ENCODE assay signal across 7 mouse cellular contexts in genomic region chr16:94743853-94744501, GRCm38 (mm10).
A peak's percentile ranks its signal among the peaks of the same experiment; 100 is the strongest.
DNase-seq lines count a peak whose midpoint lies in the region; ATAC-seq lines count a peak whose summit lies in the region.

No protein-coding gene starts in this region.

- peak; percentile 89 for DNase-seq in ES-CJ7 (ENCODE audit: low read depth, low spot score)
- DNase-seq in adipocyte (ENCODE audit: low spot score), result peak; percentile 72
- DNase-seq in embryonic facial prominence, embryonic 11.5 days (ENCODE audit: low spot score), result peak; percentile 68
- DNase-seq in layer of hippocampus, postnatal 10 days (ENCODE audit: low spot score in 2 of 2), result peak; percentile 44 to 49
- peak; percentile 14 for DNase-seq in lung, postnatal 25 days (ENCODE audit: low spot score)
- peak; percentile 15 for DNase-seq in splenic B cell, adult 2 months (ENCODE audit: low read depth, low spot score)

- no peak; the same call in 1 of the 2 replicates for ATAC-seq in embryonic facial prominence, embryonic 11.5 days (replicated peaks; ENCODE audit: insufficient number of reproducible peaks, low FRiP score, low TSS enrichment, low read depth)
- peak; percentile 87 to 95 for ATAC-seq in hematopoietic stem cell, adult 5-6 weeks (replicated peaks in 1 of 2; ENCODE audit: insufficient read depth in 1 of 2, low FRiP score in 2 of 2, low TSS enrichment in 1 of 2, low read depth in 1 of 2, poor library complexity in 2 of 2, severe bottlenecking in 2 of 2)

- H3K36me3 ChIP-seq in embryonic facial prominence, embryonic 11.5 days (replicated peaks; ENCODE audit: control insufficient read depth, insufficient read depth, low read depth, low read length), result no peaks in the 10 kb centered on the region
- no peaks in the 10 kb centered on the region for H3K36me3 ChIP-seq in splenic B cell, adult 2 months (ENCODE audit: control insufficient read depth, insufficient read depth, low read length, poor library complexity, severe bottlenecking)

- no peaks in the 10 kb centered on the region for H3K4me1 ChIP-seq in embryonic facial prominence, embryonic 11.5 days (ENCODE audit: control insufficient read depth, insufficient read depth, low read length)

- H3K9ac ChIP-seq in embryonic facial prominence, embryonic 11.5 days (replicated peaks; ENCODE audit: low read length), result peak overlapping the region; percentile 30

- H3K4me2 ChIP-seq in embryonic facial prominence, embryonic 11.5 days (ENCODE audit: low read depth, low read length), result peak overlapping the region; percentile 10; the same call in 1 of the 2 replicates

- WGBS in embryonic facial prominence, embryonic 11.5 days, result 2% methylated on average over 10 of the region's 11 CpGs

- H3K27me3 ChIP-seq in embryonic facial prominence, embryonic 11.5 days (ENCODE audit: control insufficient read depth, insufficient read depth, low read length), result no peaks in the 10 kb centered on the region
- no peaks in the 10 kb centered on the region for H3K27me3 ChIP-seq in splenic B cell, adult 2 months (ENCODE audit: control insufficient read depth, insufficient read depth, low read length, poor library complexity, severe bottlenecking)

- no peak overlapping the region for H3K27ac ChIP-seq in embryonic facial prominence, embryonic 11.5 days (replicated peaks; ENCODE audit: low read depth, low read length)

- H3K4me3 ChIP-seq in embryonic facial prominence, embryonic 11.5 days (ENCODE audit: low read depth, low read length), result no peak overlapping the region

- no peaks in the 10 kb centered on the region for H3K9me3 ChIP-seq in embryonic facial prominence, embryonic 11.5 days (replicated peaks; ENCODE audit: control insufficient read depth, low read length)

Comparison
In these comparisons a context has a peak if more than half of its experiments do, and no peak if none do; other contexts are left out.
1. DNase-seq: peak in every context shown above with its lines; median percentile 89 in ES-CJ7; 72 in adipocyte; 68 in embryonic facial prominence, embryonic 11.5 days; 46 in layer of hippocampus, postnatal 10 days; 15 in splenic B cell, adult 2 months; 14 in lung, postnatal 25 days.